Mouse (Mus musculus): ENCODE data around the gene Rcc2.

Gene Rcc2

GRCm38 (mm10) chr4:140742543-140742942, 42.2 kb downstream of the Rcc2 start, which contains the start of gene Padi6:
Padi6 (minus strand) TSS chr4:140742643.
- no peak for ATAC-seq (ENCODE audit: insufficient number of reproducible peaks, low FRiP score, low TSS enrichment)

- ATAC-seq (ENCODE audit: insufficient number of reproducible peaks, low FRiP score, low TSS enrichment) = no peak
Measured at GRCm38 (mm10) chr4:140743086-140743485, 42.7 kb downstream of the Rcc2 start.

GRCm38 (mm10) chr4:140744654-140745053, 44.3 kb downstream of the Rcc2 start:
- ATAC-seq (ENCODE audit: insufficient number of reproducible peaks, low FRiP score, low TSS enrichment) = no peak

- ATAC-seq (ENCODE audit: insufficient number of reproducible peaks, low FRiP score, low TSS enrichment) = no peak
Measured at GRCm38 (mm10) chr4:140747978-140748377, 47.6 kb downstream of the Rcc2 start.

GRCm38 (mm10) chr4:140750328-140750727, 50.0 kb downstream of the Rcc2 start:
- ATAC-seq (ENCODE audit: insufficient number of reproducible peaks, low FRiP score, low TSS enrichment) = no peak

- no peak for ATAC-seq (ENCODE audit: insufficient number of reproducible peaks, low FRiP score, low TSS enrichment)
Measured at GRCm38 (mm10) chr4:140753366-140753765, 53.0 kb downstream of the Rcc2 start.

GRCm38 (mm10) chr4:140755811-140756210, 55.5 kb downstream of the Rcc2 start:
- no peak for ATAC-seq (ENCODE audit: insufficient number of reproducible peaks, low FRiP score, low TSS enrichment)

- no peak for ATAC-seq (ENCODE audit: insufficient number of reproducible peaks, low FRiP score, low TSS enrichment)
Measured at GRCm38 (mm10) chr4:140761601-140762000, 61.3 kb downstream of the Rcc2 start.

GRCm38 (mm10) chr4:140763158-140763557, 62.8 kb downstream of the Rcc2 start:
- ATAC-seq (ENCODE audit: insufficient number of reproducible peaks, low FRiP score, low TSS enrichment) = no peak

- no peak for ATAC-seq (ENCODE audit: insufficient number of reproducible peaks, low FRiP score, low TSS enrichment)
Measured at GRCm38 (mm10) chr4:140765936-140766335, 65.6 kb downstream of the Rcc2 start.

- ATAC-seq (ENCODE audit: insufficient number of reproducible peaks, low FRiP score, low TSS enrichment) = no peak
Measured at GRCm38 (mm10) chr4:140768973-140769372, 68.6 kb downstream of the Rcc2 start.

- no peak for ATAC-seq (ENCODE audit: insufficient number of reproducible peaks, low FRiP score, low TSS enrichment)
Measured at GRCm38 (mm10) chr4:140770433-140770832, 70.1 kb downstream of the Rcc2 start.

- ATAC-seq (ENCODE audit: insufficient number of reproducible peaks, low FRiP score, low TSS enrichment) = no peak
Measured at GRCm38 (mm10) chr4:140771091-140771490, 70.8 kb downstream of the Rcc2 start.
